Mouse (Mus musculus): ENCODE results near the gene Pitpnc1. TPM values are rescaled to one million over a fixed set of nuclear protein-coding genes. Genes with fewer than 3 reads are reported as not detected.

Pitpnc1 gene
- polyA plus RNA-seq, 1 experiment from 2014 or later: 5.0 TPM

DNA sequence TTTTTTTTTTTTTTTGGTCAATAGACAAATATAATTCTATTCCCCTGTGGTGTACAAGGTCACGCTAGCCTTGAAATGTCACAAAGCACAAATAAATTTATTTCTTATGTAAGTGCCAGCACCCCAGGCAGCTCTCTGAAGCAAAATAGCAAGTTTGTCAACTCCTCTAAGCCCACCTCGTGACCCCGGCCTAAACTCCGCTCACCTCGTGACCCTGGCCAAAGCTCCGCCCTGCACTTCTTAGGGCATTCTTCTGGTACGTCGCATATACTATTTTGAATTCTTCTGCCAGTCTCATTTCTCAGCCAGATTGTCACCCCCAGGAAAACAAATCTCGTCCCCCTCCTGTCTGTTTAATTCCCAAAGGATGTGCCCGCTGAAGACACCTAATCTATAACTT lies 84.0 kb downstream of the Pitpnc1 start:
- no peaks in the 10 kb centered on the region for H3K27me3 ChIP-seq (ENCODE audit: control insufficient read depth, insufficient read depth, low read length)
- 68% methylated on average over 10 of the region's 10 CpGs for WGBS
- no peak overlapping the region for H3K9ac ChIP-seq (ENCODE audit: low read length)
- no peak overlapping the region for H3K27ac ChIP-seq (replicated peaks)
- no peaks in the 10 kb centered on the region for H3K9me3 ChIP-seq (ENCODE audit: control insufficient read depth, low read length)
- DNase-seq (ENCODE audit: low spot score): no peak
- no peak for ATAC-seq (ENCODE audit: low FRiP score, low TSS enrichment)
- H3K4me3 ChIP-seq (ENCODE audit: low read depth, low read length): no peak overlapping the region
- H3K4me2 ChIP-seq (replicated peaks; ENCODE audit: low read depth): no peak overlapping the region
- no peaks in the 10 kb centered on the region for H3K4me1 ChIP-seq (replicated peaks; ENCODE audit: control insufficient read depth, insufficient read depth)
- H3K36me3 ChIP-seq (ENCODE audit: control insufficient read depth, insufficient read depth, low read length): no peaks in the 10 kb centered on the region
- TF ChIP-seq EP300 (optimal IDR thresholded peaks at IDR 0.05): no peak
- no peak for TF ChIP-seq CTCF (IDR thresholded peaks at IDR 0.05; ENCODE audit: low read depth)

DNA sequence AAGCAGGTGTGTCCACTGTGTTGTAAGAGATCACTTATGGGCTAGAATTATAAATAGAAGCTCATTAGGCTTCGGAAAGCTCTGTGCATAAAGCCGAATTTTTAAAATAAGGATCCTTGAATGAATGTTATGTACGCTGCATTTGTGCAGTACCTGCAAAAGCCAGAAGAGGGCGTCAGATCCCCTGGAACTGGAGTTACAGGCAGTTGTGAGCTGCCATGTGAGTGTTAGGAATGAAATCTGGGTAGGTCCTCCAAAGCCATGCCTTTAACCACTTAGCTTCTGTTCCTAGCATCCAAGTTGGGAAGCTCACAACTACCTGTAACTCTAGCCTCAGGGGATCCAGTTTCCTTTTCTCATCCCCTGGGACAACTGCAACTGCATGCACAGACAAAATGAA lies 85.2 kb downstream of the Pitpnc1 start:
- ATAC-seq (ENCODE audit: low FRiP score, low TSS enrichment) (no peak), DNase-seq (ENCODE audit: low spot score) (peak; percentile 53)
- Histone ChIP-seq H3K27ac (replicated peaks) (no peak overlapping the region), H3K4me2 (replicated peaks; ENCODE audit: low read depth) (no peak overlapping the region), H3K4me1 (replicated peaks; ENCODE audit: control insufficient read depth, insufficient read depth) (no peaks in the 10 kb centered on the region), H3K9ac (ENCODE audit: low read length) (no peak overlapping the region), H3K27me3 (ENCODE audit: control insufficient read depth, insufficient read depth, low read length) (no peaks in the 10 kb centered on the region), H3K9me3 (ENCODE audit: control insufficient read depth, low read length) (no peaks in the 10 kb centered on the region), H3K4me3 (ENCODE audit: low read depth, low read length) (no peak overlapping the region), H3K36me3 (ENCODE audit: control insufficient read depth, insufficient read depth, low read length) (no peaks in the 10 kb centered on the region)
- TF ChIP-seq EP300 (optimal IDR thresholded peaks at IDR 0.05): no peak
- TF ChIP-seq CTCF (IDR thresholded peaks at IDR 0.05; ENCODE audit: low read depth): peak; percentile 70
- WGBS: 66% methylated on average over 4 of the region's 4 CpGs

DNA sequence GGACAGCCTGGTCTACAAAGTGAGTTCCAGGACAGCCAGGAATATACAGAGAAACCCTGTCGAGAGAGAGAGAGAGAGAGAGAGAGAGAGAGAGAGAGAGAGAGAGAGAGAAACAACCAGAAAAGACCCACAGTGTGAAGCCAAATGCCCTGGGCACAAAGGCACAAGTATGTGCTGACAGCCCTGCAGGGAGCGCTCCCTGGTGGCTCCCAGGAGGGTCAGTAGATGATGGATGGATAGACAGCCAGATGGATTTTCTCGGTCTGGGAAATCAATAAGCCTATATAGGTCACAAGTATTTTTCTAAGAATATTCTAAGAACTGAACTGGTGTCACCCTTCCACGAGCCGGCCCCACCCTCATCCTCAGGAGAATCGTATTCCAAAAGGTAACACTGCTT lies 86.5 kb downstream of the Pitpnc1 start:
- WGBS: 76% methylated on average over 6 of the region's 6 CpGs
- DNase-seq (ENCODE audit: low spot score) (no peak), ATAC-seq (ENCODE audit: low FRiP score, low TSS enrichment) (no peak)
- Histone ChIP-seq H3K27me3 (ENCODE audit: control insufficient read depth, insufficient read depth, low read length) (no peaks in the 10 kb centered on the region), H3K4me2 (replicated peaks; ENCODE audit: low read depth) (no peak overlapping the region), H3K9me3 (ENCODE audit: control insufficient read depth, low read length) (no peaks in the 10 kb centered on the region), H3K4me3 (ENCODE audit: low read depth, low read length) (no peak overlapping the region), H3K27ac (replicated peaks) (no peak overlapping the region), H3K36me3 (ENCODE audit: control insufficient read depth, insufficient read depth, low read length) (no peaks in the 10 kb centered on the region), H3K4me1 (replicated peaks; ENCODE audit: control insufficient read depth, insufficient read depth) (no peaks in the 10 kb centered on the region), H3K9ac (ENCODE audit: low read length) (no peak overlapping the region)
- TF ChIP-seq EP300 (optimal IDR thresholded peaks at IDR 0.05) (no peak), CTCF (IDR thresholded peaks at IDR 0.05; ENCODE audit: low read depth) (peak; percentile 27; the same call in 1 of the 2 replicates)

DNA sequence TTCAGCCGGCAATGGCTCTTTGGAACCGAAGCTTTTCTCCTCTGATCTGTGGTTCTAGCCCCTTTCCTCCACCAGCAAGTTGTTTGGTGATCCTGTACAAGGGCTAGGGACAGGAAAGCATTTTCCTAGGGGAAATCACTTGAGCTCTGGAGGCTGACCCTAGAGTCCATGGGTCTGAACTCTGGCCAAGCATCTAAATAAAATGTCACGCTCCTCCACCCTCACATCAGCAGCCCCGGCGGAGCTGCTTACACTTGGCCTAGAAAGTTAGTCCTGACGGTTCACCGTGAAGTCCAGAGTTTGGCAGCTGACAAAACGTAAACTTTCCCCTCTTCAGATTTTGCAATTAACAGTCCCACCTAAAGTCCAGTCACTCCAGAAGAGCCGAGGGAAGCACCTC lies 90.5 kb downstream of the Pitpnc1 start:
- TF ChIP-seq EP300 (optimal IDR thresholded peaks at IDR 0.05) (no peak), CTCF (IDR thresholded peaks at IDR 0.05; ENCODE audit: low read depth) (no peak)
- H3K9me3 ChIP-seq (ENCODE audit: control insufficient read depth, low read length): no peaks in the 10 kb centered on the region
- H3K4me2 ChIP-seq (replicated peaks; ENCODE audit: low read depth): no peak overlapping the region
- H3K4me3 ChIP-seq (ENCODE audit: low read depth, low read length): no peak overlapping the region
- WGBS: 57% methylated on average over 9 of the region's 9 CpGs
- DNase-seq (ENCODE audit: low spot score): no peak
- ATAC-seq (ENCODE audit: low FRiP score, low TSS enrichment): no peak
- no peaks in the 10 kb centered on the region for H3K36me3 ChIP-seq (ENCODE audit: control insufficient read depth, insufficient read depth, low read length)
- H3K4me1 ChIP-seq (replicated peaks; ENCODE audit: control insufficient read depth, insufficient read depth): no peaks in the 10 kb centered on the region
- no peak overlapping the region for H3K27ac ChIP-seq (replicated peaks)
- H3K27me3 ChIP-seq (ENCODE audit: control insufficient read depth, insufficient read depth, low read length): no peaks in the 10 kb centered on the region
- no peak overlapping the region for H3K9ac ChIP-seq (ENCODE audit: low read length)

DNA sequence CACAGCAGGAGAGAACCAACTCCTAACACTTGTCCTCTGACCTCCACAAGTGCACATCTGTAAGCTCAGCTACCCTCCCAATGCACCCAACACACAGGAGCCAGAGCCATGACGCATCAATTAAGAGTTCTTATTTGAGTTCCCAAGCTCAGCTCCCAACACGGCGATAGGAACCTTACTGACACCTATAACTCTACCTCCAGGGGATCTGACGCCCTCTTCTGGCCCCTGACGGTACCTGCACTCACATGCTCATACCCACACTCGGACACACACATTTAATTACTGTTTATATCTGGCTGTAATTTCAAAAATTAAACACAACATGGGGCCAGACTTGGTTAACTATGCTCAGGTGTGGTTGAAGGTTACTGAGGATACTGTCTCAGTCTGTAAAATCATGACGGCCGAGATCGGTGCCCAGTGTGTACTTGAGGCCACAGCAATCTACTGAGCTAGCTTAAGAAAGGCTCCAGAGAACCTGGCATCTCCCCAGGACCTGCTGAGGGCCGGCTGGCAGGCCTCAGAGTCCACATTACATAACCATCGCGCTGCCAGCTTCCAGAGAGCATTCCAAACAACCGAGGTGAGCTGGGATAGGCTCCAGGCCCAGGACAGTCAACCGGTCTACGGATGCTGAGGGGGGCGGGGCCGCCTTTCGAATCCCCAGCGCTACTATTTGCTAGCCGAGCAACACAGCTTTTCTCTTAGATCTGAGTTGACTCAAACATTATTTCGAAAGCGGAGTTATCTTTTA lies 91.2 kb downstream of the Pitpnc1 start:
- 84% methylated on average over 22 of the region's 22 CpGs for WGBS
- H3K9ac ChIP-seq (ENCODE audit: low read length): no peak overlapping the region
- H3K27me3 ChIP-seq (ENCODE audit: control insufficient read depth, insufficient read depth, low read length): no peaks in the 10 kb centered on the region
- DNase-seq (ENCODE audit: low spot score) (peak; percentile 27), ATAC-seq (ENCODE audit: low FRiP score, low TSS enrichment) (no peak)
- no peaks in the 10 kb centered on the region for H3K9me3 ChIP-seq (ENCODE audit: control insufficient read depth, low read length)
- H3K4me1 ChIP-seq (replicated peaks; ENCODE audit: control insufficient read depth, insufficient read depth): no peaks in the 10 kb centered on the region
- no peak overlapping the region for H3K4me2 ChIP-seq (replicated peaks; ENCODE audit: low read depth)
- H3K4me3 ChIP-seq (ENCODE audit: low read depth, low read length): no peak overlapping the region
- TF ChIP-seq CTCF (IDR thresholded peaks at IDR 0.05; ENCODE audit: low read depth): peak; percentile 24
- no peak for TF ChIP-seq EP300 (optimal IDR thresholded peaks at IDR 0.05)
- H3K27ac ChIP-seq (replicated peaks): no peak overlapping the region; the same call in 1 of the 2 replicates
- no peaks in the 10 kb centered on the region for H3K36me3 ChIP-seq (ENCODE audit: control insufficient read depth, insufficient read depth, low read length)

DNA sequence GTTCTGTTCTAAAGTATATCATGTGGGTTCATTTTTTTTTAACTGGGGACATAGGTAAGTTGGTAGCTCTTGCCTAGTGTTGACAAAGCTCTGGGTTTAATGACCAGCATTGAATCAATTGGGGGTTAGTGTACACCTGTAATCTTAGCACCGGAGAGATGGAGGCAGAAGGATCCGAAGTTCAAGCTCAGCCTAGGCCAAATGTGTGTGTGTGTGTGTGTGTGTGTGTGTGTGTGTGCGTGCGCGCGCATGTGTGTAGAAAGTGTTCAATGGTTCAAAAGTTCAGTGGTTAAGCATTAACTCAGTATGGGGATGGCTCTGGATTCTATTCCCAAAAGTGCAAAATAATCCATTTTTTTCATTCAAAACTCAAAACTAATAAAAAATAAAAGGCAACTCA lies 93.2 kb downstream of the Pitpnc1 start:
- H3K27me3 ChIP-seq (ENCODE audit: control insufficient read depth, insufficient read depth, low read length): no peaks in the 10 kb centered on the region
- H3K27ac ChIP-seq (replicated peaks): no peak overlapping the region
- H3K4me3 ChIP-seq (ENCODE audit: low read depth, low read length): no peak overlapping the region
- DNase-seq (ENCODE audit: low spot score) (no peak), ATAC-seq (ENCODE audit: low FRiP score, low TSS enrichment) (no peak)
- TF ChIP-seq CTCF (IDR thresholded peaks at IDR 0.05; ENCODE audit: low read depth) (no peak), EP300 (optimal IDR thresholded peaks at IDR 0.05) (no peak)
- H3K4me2 ChIP-seq (replicated peaks; ENCODE audit: low read depth): no peak overlapping the region
- H3K4me1 ChIP-seq (replicated peaks; ENCODE audit: control insufficient read depth, insufficient read depth): no peaks in the 10 kb centered on the region
- H3K36me3 ChIP-seq (ENCODE audit: control insufficient read depth, insufficient read depth, low read length): no peaks in the 10 kb centered on the region
- H3K9me3 ChIP-seq (ENCODE audit: control insufficient read depth, low read length): no peaks in the 10 kb centered on the region
- no peak overlapping the region for H3K9ac ChIP-seq (ENCODE audit: low read length)
- WGBS: 80% methylated on average over 6 of the region's 6 CpGs

Data from stomach, postnatal 0 days (tissue).